13 mouse cellular contexts compared by ENCODE assay signal in genomic region chr10:82661820-82662219, GRCm38 (mm10). TPM values are rescaled to one million over a fixed set of nuclear protein-coding genes. Genes with fewer than 3 reads are reported as not detected.
DNase-seq lines count a peak whose midpoint lies in the region; ATAC-seq lines count a peak whose summit lies in the region.
"Had no signal": no experiment of that assay in that cellular context is flagged by ENCODE, and none has a peak within 500 bp of the region (broad histone marks: within the 10 kb centered on the region; RNA-seq: fewer than 3 reads in every experiment).

No protein-coding gene starts in this region.

- H3K4me2 ChIP-seq in liver, embryonic 12.5 days: no peak overlapping the region
- H3K4me2 ChIP-seq: hindbrain, embryonic 14.5 days had no signal

- no peaks in the 10 kb centered on the region for H3K36me3 ChIP-seq in liver, embryonic 12.5 days
- H3K36me3 ChIP-seq in heart, embryonic 10.5 days: no peaks in the 10 kb centered on the region

- H3K27ac ChIP-seq in liver, embryonic 12.5 days: no peak overlapping the region
- H3K27ac ChIP-seq in heart, embryonic 10.5 days: no peak overlapping the region
- H3K27ac ChIP-seq: hindbrain, embryonic 14.5 days had no signal

- peaks cover 6% of the 10 kb centered on the region; the same call in 1 of the 2 replicates for H3K4me1 ChIP-seq in liver, embryonic 12.5 days
- H3K4me1 ChIP-seq in heart, embryonic 10.5 days: peaks cover 9% of the 10 kb centered on the region; the same call in 1 of the 2 replicates

- no peaks in the 10 kb centered on the region for H3K9me3 ChIP-seq in liver, embryonic 12.5 days (replicated peaks)
- no peaks in the 10 kb centered on the region for H3K9me3 ChIP-seq in heart, embryonic 10.5 days

- no peaks in the 10 kb centered on the region for H3K27me3 ChIP-seq in liver, embryonic 12.5 days (replicated peaks)
- no peaks in the 10 kb centered on the region for H3K27me3 ChIP-seq in heart, embryonic 10.5 days (ENCODE audit: insufficient read depth, poor library complexity, severe bottlenecking)

- 73% methylated on average over 8 of the region's 8 CpGs for WGBS in liver, embryonic 12.5 days (ENCODE audit: insufficient replicate concordance)
- WGBS in heart, embryonic 10.5 days: 84% methylated on average over 8 of the region's 8 CpGs

- peak; percentile 41 to 52 for DNase-seq in layer of hippocampus, adult 8-10 months (ENCODE audit: low spot score in 2 of 2)
- DNase-seq in layer of hippocampus, postnatal 10 days (ENCODE audit: low spot score in 2 of 2): no peak
- peak; percentile 12 to 21 for DNase-seq in cerebellum, postnatal 36 days
- DNase-seq in left cerebral cortex, postnatal 14 days (ENCODE audit: low spot score in 2 of 2): peak; percentile 56 to 85
- DNase-seq in thymus, postnatal 0 days (ENCODE audit: low spot score): peak; percentile 7
- DNase-seq in heart, embryonic 10.5 days (ENCODE audit: low spot score): no peak
- DNase-seq in adrenal gland, postnatal 36 days: no peak
- DNase-seq: kidney, postnatal 10 days; lung, postnatal 4 days had no signal

- intact Hi-C loops in left cerebral cortex, postnatal 14 days (cut with DNase I): loop anchor here (2.0 kb wide), 1 partner anchor 19 kb away; no protein-coding TSS in a partner anchor

- no peak overlapping the region for H3K9ac ChIP-seq in liver, embryonic 12.5 days
- H3K9ac ChIP-seq: hindbrain, embryonic 14.5 days had no signal

- no peak overlapping the region for H3K4me3 ChIP-seq in liver, embryonic 12.5 days
- no peak overlapping the region for H3K4me3 ChIP-seq in heart, embryonic 10.5 days

- no peak for ATAC-seq in liver, embryonic 12.5 days

RNA-seq across cellular contexts. Expression of gene Glt8d2, which starts 28.6 kb away (rescaled TPM):
- 10 to 100 TPM; 13.9 to 26.8 (median 18.1) TPM for total RNA-seq in layer of hippocampus, adult 8-10 months (2022)
- 1 to 10 TPM; 5.6 to 6.1 TPM for total RNA-seq in layer of hippocampus, postnatal 10 days (2021)
- total RNA-seq in left cerebral cortex, postnatal 14 days (2021): 1 to 10 TPM; 9.1 to 9.4 TPM
- 3.7 and 3.8 TPM in 2 replicates for polyA plus RNA-seq in thymus, postnatal 0 days (2015; fragmentation: Nextera tagmentation; extraction: Ambion mirVana)
- polyA plus RNA-seq in liver, embryonic 12.5 days (2016; fragmentation: Nextera tagmentation; extraction: Ambion mirVana): 0.44 and 0.74 TPM in 2 replicates
- 1.2 and 1.3 TPM in 2 replicates for polyA plus RNA-seq in heart, embryonic 10.5 days (2016; fragmentation: Nextera tagmentation; extraction: Ambion mirVana)
- total RNA-seq in adrenal gland, postnatal 36 days (2021): 1 to 10 TPM; 1.7 to 2.4 TPM
- total RNA-seq: monocyte, adult 5-6 weeks had no signal
- polyA plus RNA-seq: liver, adult 2 months had no signal

RNA-seq across cellular contexts. Expression of gene Tdg, which starts 32.2 kb away (rescaled TPM):
- 10 to 100 TPM; 35.5 to 42.7 (median 36.9) TPM for total RNA-seq in layer of hippocampus, adult 8-10 months (2022)
- 10 to 100 TPM; 80.4 to 84.4 TPM for total RNA-seq in layer of hippocampus, postnatal 10 days (2021)
- total RNA-seq in left cerebral cortex, postnatal 14 days (2021): 10 to 100 TPM; 72.6 to 75.1 TPM
- polyA plus RNA-seq in thymus, postnatal 0 days (2015; fragmentation: Nextera tagmentation; extraction: Ambion mirVana): 119 TPM in 2 replicates
- 74.1 and 79.9 TPM in 2 replicates for polyA plus RNA-seq in liver, embryonic 12.5 days (2016; fragmentation: Nextera tagmentation; extraction: Ambion mirVana)
- polyA plus RNA-seq in heart, embryonic 10.5 days (2016; fragmentation: Nextera tagmentation; extraction: Ambion mirVana): 151 and 163 TPM in 2 replicates
- total RNA-seq in adrenal gland, postnatal 36 days (2021): 10 to 100 TPM; 30.2 to 31.8 TPM

RNA-seq across cellular contexts. Expression of gene Hcfc2, which starts 34.1 kb away (rescaled TPM):
- 10 to 100 TPM; 40.1 to 62.4 (median 51.7) TPM for total RNA-seq in layer of hippocampus, adult 8-10 months (2022)
- total RNA-seq in layer of hippocampus, postnatal 10 days (2021): 10 to 100 TPM; 41.8 to 42.0 TPM
- total RNA-seq in left cerebral cortex, postnatal 14 days (2021): 10 to 100 TPM; 33.0 to 36.3 TPM
- 32.1 and 34.0 TPM in 2 replicates for polyA plus RNA-seq in thymus, postnatal 0 days (2015; fragmentation: Nextera tagmentation; extraction: Ambion mirVana)
- 18.1 and 20.2 TPM in 2 replicates for polyA plus RNA-seq in liver, embryonic 12.5 days (2016; fragmentation: Nextera tagmentation; extraction: Ambion mirVana)
- polyA plus RNA-seq in heart, embryonic 10.5 days (2016; fragmentation: Nextera tagmentation; extraction: Ambion mirVana): 37.7 and 44.3 TPM in 2 replicates
- 10 to 100 TPM; 28.5 to 32.5 TPM for total RNA-seq in adrenal gland, postnatal 36 days (2021)

RNA-seq across cellular contexts. Expression of gene 1190007I07Rik, which starts 38.8 kb away (rescaled TPM):
- 10 to 100 TPM; 19.7 to 22.4 (median 19.7) TPM for total RNA-seq in layer of hippocampus, adult 8-10 months (2022)
- 10 to 100 TPM; 13.4 to 18.8 TPM for total RNA-seq in layer of hippocampus, postnatal 10 days (2021)
- total RNA-seq in left cerebral cortex, postnatal 14 days (2021): 10 to 100 TPM; 19.2 to 21.7 TPM
- polyA plus RNA-seq in thymus, postnatal 0 days (2015; fragmentation: Nextera tagmentation; extraction: Ambion mirVana): 86.1 and 87.7 TPM in 2 replicates
- polyA plus RNA-seq in liver, embryonic 12.5 days (2016; fragmentation: Nextera tagmentation; extraction: Ambion mirVana): 55.1 and 58.8 TPM in 2 replicates
- polyA plus RNA-seq in heart, embryonic 10.5 days (2016; fragmentation: Nextera tagmentation; extraction: Ambion mirVana): 37.5 and 41.8 TPM in 2 replicates
- 10 to 100 TPM; 23.4 to 26.6 TPM for total RNA-seq in adrenal gland, postnatal 36 days (2021)

Comparison
In these comparisons a context has a peak if more than half of its experiments do, and no peak if none do; other contexts are left out.
1. DNase-seq: peak in layer of hippocampus, adult 8-10 months (2 of 2), cerebellum, postnatal 36 days (2 of 2), left cerebral cortex, postnatal 14 days (2 of 2) and thymus, postnatal 0 days (single experiment); none in layer of hippocampus, postnatal 10 days (0 of 2), heart, embryonic 10.5 days (single experiment) and adrenal gland, postnatal 36 days (0 of 2).